Mouse (Mus musculus): ENCODE data around the gene Olfr600.
"Not testable (repeated sequence)": the region's sequence is repeated elsewhere in the genome, so short reads cannot be mapped to it uniquely, and the experiment has no call there.

Olfr600 gene

GRCm38 (mm10) chr7:103349569-103349968 is at the start of gene Olfr600:
Gene Olfr600, minus strand, starts transcription at chr7:103349669.
- no peak for DNase-seq

DNA sequence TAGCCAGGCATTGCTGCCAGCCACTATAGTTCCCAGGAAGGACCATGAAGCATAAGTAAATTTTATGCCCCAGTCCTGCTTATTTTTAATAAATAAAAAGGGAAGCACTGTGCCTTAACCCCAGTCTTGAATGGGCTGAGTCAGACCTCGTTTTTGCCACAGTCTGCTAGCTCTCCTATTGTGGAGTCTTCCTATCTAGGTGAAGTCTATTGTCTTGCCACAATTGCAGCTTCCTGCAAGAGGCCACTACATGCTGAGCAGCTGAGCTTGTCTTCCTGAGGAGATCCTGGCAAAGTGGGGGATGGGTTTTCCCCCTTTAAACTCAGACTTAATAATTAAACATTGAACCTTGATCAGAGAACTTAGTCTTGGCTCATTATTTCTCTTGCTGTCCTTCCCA is 49.5 kb upstream of the Olfr600 start:
- no peak for DNase-seq

DNA sequence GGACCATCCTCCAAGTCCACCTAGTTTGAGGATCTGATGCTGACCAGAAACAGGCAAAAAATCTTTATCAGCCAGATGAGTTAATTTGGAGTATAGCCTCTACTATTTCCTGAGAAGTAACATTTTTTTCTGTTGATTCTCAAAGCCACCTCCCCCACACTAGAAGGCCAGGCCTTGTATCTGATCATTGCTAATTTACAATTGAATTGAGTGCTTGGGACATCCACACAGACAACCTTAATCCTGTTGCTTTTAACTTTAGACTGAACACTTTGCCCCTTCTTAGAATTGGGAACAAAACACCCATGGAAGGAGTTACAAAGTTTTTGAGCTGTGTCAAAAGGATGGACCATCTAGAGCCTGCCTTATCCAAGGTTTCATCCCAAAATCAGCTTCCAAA is 48.3 kb upstream of the Olfr600 start:
- no peak for DNase-seq

- no peak for DNase-seq
Measured at GRCm38 (mm10) chr7:103386077-103386476, 36.6 kb upstream of the Olfr600 start, which contains the start of gene Olfr603. Gene Olfr603, minus strand, starts transcription at chr7:103386177.

DNA sequence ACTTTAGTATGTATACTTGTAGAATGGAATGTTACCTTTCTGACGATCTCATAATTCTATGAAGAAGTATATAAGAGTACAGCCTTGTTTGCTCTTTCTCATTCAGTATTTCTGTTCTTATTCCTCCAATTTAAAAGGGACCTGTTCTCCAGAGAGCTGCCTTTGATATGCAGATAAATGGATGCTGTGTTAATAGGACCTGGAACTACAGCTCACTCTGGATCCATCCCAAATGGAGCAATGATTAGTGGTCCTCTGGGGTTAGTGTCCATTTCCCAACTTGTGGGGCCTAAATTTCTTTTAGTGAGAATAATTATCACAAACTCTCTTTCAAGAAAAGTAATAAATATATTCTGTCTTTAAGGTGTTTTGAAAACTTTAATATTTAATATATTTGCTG is 13.1 kb upstream of the Olfr600 start, which contains the start of gene Olfr601:
Gene Olfr601 (minus strand): TSS at position 101 of the 400 bp plus-strand sequence.
- no peak for DNase-seq

- no peak for DNase-seq
Measured at GRCm38 (mm10) chr7:103335617-103336016, 13.9 kb downstream of the Olfr600 start, which contains the start of gene Olfr599. Gene Olfr599, plus strand, starts transcription at chr7:103335917.

DNA sequence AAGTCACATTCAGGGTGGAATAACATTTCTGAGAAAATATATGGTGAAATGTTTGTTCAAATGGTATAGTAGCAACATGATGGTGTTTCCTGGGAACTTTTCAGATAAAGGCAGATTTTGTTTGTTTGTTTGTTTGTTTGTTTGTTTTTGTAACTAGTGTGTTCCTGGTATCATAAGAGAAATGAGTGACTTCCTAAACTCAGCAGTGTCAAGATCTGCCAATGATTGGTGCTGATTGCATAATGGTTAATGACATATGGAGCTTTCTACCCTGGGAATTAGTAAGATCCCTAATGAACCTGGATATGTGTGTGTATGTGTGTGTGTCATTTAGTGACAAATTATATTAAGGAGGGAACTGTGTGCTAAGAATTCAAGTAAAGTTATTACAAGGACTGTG is 26.2 kb downstream of the Olfr600 start, which contains the start of gene Olfr598:
Gene Olfr598 (plus strand): TSS at position 301 of the 400 bp plus-strand sequence.
- DNase-seq, result no peak

DNA sequence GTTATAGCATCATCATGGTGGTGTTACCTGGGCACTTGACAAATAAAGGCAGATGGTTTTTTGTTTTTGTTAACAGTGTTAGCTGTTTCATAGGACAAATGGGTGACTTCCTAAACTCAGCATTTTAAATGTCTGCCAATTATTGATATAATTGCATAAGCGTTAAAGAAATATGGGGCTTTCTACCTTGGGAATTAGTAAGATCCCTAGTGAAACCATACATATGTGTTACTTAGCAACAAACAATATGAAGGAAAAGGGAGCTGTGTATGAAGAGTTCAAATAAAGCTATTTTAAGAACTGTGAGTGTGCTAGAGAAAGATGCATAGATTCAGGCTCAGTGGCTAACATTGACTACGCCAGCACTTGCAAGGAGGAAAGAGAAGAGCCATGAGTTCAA is 33.5 kb downstream of the Olfr600 start, which contains the start of gene Olfr597:
Gene Olfr597 (plus strand): TSS at position 301 of the 400 bp plus-strand sequence.
- DNase-seq, result not testable (repeated sequence)

DNA sequence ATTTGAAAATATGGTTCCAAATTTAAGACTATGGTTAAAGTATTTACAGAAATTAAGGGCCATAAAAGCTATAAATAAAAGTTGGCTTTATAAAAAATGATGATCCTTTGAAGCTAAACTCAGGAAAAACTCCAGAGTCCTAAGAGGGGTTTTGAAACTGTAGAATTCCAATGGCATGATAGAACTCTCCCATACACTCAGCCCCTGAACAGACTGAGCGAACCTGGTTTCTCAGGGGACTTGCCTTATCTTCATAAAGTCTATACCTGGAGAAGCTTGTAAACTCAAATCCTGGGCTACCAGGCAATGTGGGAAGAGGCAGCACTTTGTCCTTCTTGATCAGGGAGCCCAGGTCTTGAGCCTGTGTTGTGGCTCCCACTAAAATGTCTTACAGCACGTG is 44.1 kb downstream of the Olfr600 start, which contains the start of gene Olfr596:
Gene Olfr596 (plus strand): TSS at position 301 of the 400 bp plus-strand sequence.
- not testable (repeated sequence) for DNase-seq
